Mouse (Mus musculus) gastrocnemius, adult 18-20 months (tissue): ENCODE measurements at regions not wholly inside any gene's neighbourhood (a gene's known extent, or its start where the extent isn't known, plus 50 kb on each side); places are given as distances from the start of the nearest gene placed in this dataset.

Source experiments
- DNase-seq: peaks from one replicate; pipeline ENCODE4 v3.0.0; 2021; ENCODE audit warnings: low spot score

GRCm38 (mm10) chr13:44037774-44038294 is 253.3 kb downstream of the Cd83 start:
- no peak for DNase-seq

GRCm38 (mm10) chr13:44038322-44038721 is 253.7 kb downstream of the Cd83 start:
- DNase-seq: no peak

GRCm38 (mm10) chr13:44040640-44041039 is 256.1 kb downstream of the Cd83 start:
- DNase-seq: no peak

GRCm38 (mm10) chr13:44042730-44043493 is 258.3 kb downstream of the Cd83 start:
- DNase-seq: no peak

- DNase-seq: no peak
Measured at GRCm38 (mm10) chr13:44043494-44043885, 258.9 kb downstream of the Cd83 start.

- DNase-seq: no peak
Measured at GRCm38 (mm10) chr13:44044546-44045216, 260.1 kb downstream of the Cd83 start.

- DNase-seq: no peak
Measured at GRCm38 (mm10) chr13:44046436-44046835, 261.9 kb downstream of the Cd83 start.

GRCm38 (mm10) chr13:44054157-44054556 is 269.6 kb downstream of the Cd83 start:
- no peak for DNase-seq

- peak; percentile 56 for DNase-seq
Measured at GRCm38 (mm10) chr13:44055573-44056491, 271.3 kb downstream of the Cd83 start.

- no peak for DNase-seq
Measured at GRCm38 (mm10) chr13:44056716-44057115, 272.1 kb downstream of the Cd83 start.

- DNase-seq: no peak
Measured at GRCm38 (mm10) chr13:44057542-44057941, 273.0 kb downstream of the Cd83 start.

- no peak for DNase-seq
Measured at GRCm38 (mm10) chr13:44058277-44058676, 273.7 kb downstream of the Cd83 start.

- DNase-seq: no peak
Measured at GRCm38 (mm10) chr13:44059436-44059835, 274.9 kb downstream of the Cd83 start.

- no peak for DNase-seq
Measured at GRCm38 (mm10) chr13:44061286-44061685, 276.7 kb downstream of the Cd83 start.

GRCm38 (mm10) chr13:44061721-44062300 is 277.2 kb downstream of the Cd83 start:
- no peak for DNase-seq

GRCm38 (mm10) chr13:44063317-44063716 is 278.7 kb downstream of the Cd83 start:
- no peak for DNase-seq

- DNase-seq: no peak
Measured at GRCm38 (mm10) chr13:44064026-44064425, 279.5 kb downstream of the Cd83 start.

GRCm38 (mm10) chr13:44065741-44066185 is 281.2 kb downstream of the Cd83 start:
- no peak for DNase-seq

GRCm38 (mm10) chr13:44067244-44067643 is 282.7 kb downstream of the Cd83 start:
- DNase-seq: no peak

GRCm38 (mm10) chr13:44068951-44069350 is 284.4 kb downstream of the Cd83 start:
- no peak for DNase-seq

- DNase-seq: no peak
Measured at GRCm38 (mm10) chr13:44073122-44073521, 288.5 kb downstream of the Cd83 start.
